Mouse (Mus musculus) embryonic facial prominence, embryonic 11.5 days (tissue): ENCODE results near the gene Trim65. TPM values are rescaled to one million over a fixed set of nuclear protein-coding genes. Genes with fewer than 3 reads are reported as not detected.

ENCODE experiments used
- ATAC-seq: fragments of 200-750 bp; cut with Nextera tagmentation; replicated peaks from 2 replicates; pipeline ENCODE4 v1.8.0; 2017; ENCODE audit warnings: low read depth; ENCODE audit not compliant: insufficient number of reproducible peaks, low FRiP score, low TSS enrichment
- DNase-seq: peaks from one replicate; pipeline ENCODE4 v3.0.0-alpha.2; 2015; ENCODE audit warnings: low spot score
- H3K27ac ChIP-seq: fragments of 300-500 bp; sonication (generic); replicated peaks from 2 replicates; pipeline ENCODE4 v1.5.1; 2014; ENCODE audit warnings: mild to moderate bottlenecking, low read depth, low read length, control low read depth
- H3K27me3 ChIP-seq: fragments of 300-500 bp; sonication (generic); 2 replicates; pipeline ENCODE4 v1.6.1; 2014; ENCODE audit warnings: mild to moderate bottlenecking, low read length, moderate library complexity, mixed read lengths; ENCODE audit not compliant: control insufficient read depth, insufficient read depth
- H3K36me3 ChIP-seq: fragments of 300-500 bp; sonication (generic); replicated peaks from 2 replicates; pipeline ENCODE4 v1.6.1; 2014; ENCODE audit warnings: low read depth, mild to moderate bottlenecking, low read length, moderate library complexity, mixed read lengths; ENCODE audit not compliant: control insufficient read depth, insufficient read depth
- H3K4me1 ChIP-seq: fragments of 300-500 bp; sonication (generic); 2 replicates; pipeline ENCODE4 v1.6.1; 2014; ENCODE audit warnings: low read length, mixed read lengths; ENCODE audit not compliant: control insufficient read depth, insufficient read depth
- H3K4me2 ChIP-seq: fragments of 300-500 bp; sonication (generic); 2 replicates; pipeline ENCODE4 v1.6.1; 2014; ENCODE audit warnings: low read depth, mild to moderate bottlenecking, control low read depth, low read length, moderate library complexity
- H3K4me3 ChIP-seq: fragments of 300-500 bp; sonication (generic); 2 replicates; pipeline ENCODE4 v1.5.1; 2014; ENCODE audit warnings: low read depth, low read length, control low read depth
- H3K9ac ChIP-seq: fragments of 300-500 bp; sonication (generic); replicated peaks from 2 replicates; pipeline ENCODE4 v1.6.1; 2014; ENCODE audit warnings: mild to moderate bottlenecking, control low read depth, low read length
- H3K9me3 ChIP-seq: fragments of 300-500 bp; sonication (generic); replicated peaks from 2 replicates; pipeline ENCODE4 v1.6.1; 2016; ENCODE audit warnings: mild to moderate bottlenecking, low read length, inconsistent platforms, mixed read lengths; ENCODE audit not compliant: control insufficient read depth
- WGBS: fragments of 180-500 bp; shearing (Covaris S2); extraction: QIAGEN DNeasy Blood & Tissue Kit; methylation state at CpG from one replicate; pipeline ENCODE4 v1.1.7; 2014; 5-methylcytosine and 5-hydroxymethylcytosine counted together
- polyA plus RNA-seq: library from polyadenylated mRNA; unstranded; fragments of >200 nt; fragmentation: Nextera tagmentation; extraction: Ambion mirVana; gene quantifications from 2 replicates; pipeline ENCODE4 v1.2.1, GENCODE M21; 2014

Trim65 gene
- polyA plus RNA-seq, 1 experiment from 2014 or later, result 1.8 TPM

DNA sequence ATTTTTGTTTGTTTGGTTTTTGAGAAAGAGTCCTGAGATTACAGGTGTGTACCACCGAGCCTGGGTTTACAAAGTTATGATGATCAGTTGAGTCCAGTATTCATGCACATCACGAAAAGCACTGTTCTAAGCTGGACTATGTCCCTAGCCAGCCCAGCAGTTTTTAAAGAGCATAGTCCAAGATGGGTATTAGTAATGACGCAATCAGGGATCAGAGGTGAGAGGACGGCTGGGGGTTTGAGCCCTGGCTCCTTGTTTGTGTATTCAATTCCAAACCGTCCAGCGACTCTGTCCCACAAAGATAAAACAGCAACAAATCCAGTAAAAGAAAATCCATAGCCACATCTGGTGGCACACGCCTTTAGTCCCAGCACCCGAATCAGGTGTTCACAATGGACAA, 42.7 kb downstream of the Trim65 start:
- H3K4me1 ChIP-seq, result no peaks in the 10 kb centered on the region
- no peaks in the 10 kb centered on the region; the same call in 1 of the 2 replicates for H3K36me3 ChIP-seq
- no peak for DNase-seq
- H3K9me3 ChIP-seq, result no peaks in the 10 kb centered on the region
- 80% methylated on average over 8 of the region's 8 CpGs for WGBS
- no peak overlapping the region for H3K4me3 ChIP-seq
- no peak for ATAC-seq
- H3K27me3 ChIP-seq, result no peaks in the 10 kb centered on the region
- no peak overlapping the region; the same call in 1 of the 2 replicates for H3K4me2 ChIP-seq
- no peak overlapping the region for H3K9ac ChIP-seq
- no peak overlapping the region for H3K27ac ChIP-seq

GRCm38 (mm10) chr11:116087194-116088130, 43.5 kb downstream of the Trim65 start:
- Histone ChIP-seq H3K4me3 (peak overlapping the region; percentile 34), H3K27me3 (no peaks in the 10 kb centered on the region), H3K4me2 (peak overlapping the region; percentile 55), H3K9me3 (no peaks in the 10 kb centered on the region), H3K9ac (peak overlapping the region; percentile 43; the same call in 1 of the 2 replicates), H3K27ac (no peak overlapping the region), H3K36me3 (no peaks in the 10 kb centered on the region; the same call in 1 of the 2 replicates), H3K4me1 (no peaks in the 10 kb centered on the region)
- peak; percentile 73 for ATAC-seq
- 3% methylated on average over 31 of the region's 31 CpGs for WGBS
- DNase-seq, result peak; percentile 85

- Histone ChIP-seq H3K4me1 (no peaks in the 10 kb centered on the region), H3K9me3 (no peaks in the 10 kb centered on the region), H3K27me3 (no peaks in the 10 kb centered on the region), H3K4me3 (peak within 1 kb of the TSS; percentile 41), H3K27ac (no peak within 1 kb of the TSS; the same call in 1 of the 2 replicates), H3K9ac (peak within 1 kb of the TSS; percentile 43), H3K4me2 (peak within 1 kb of the TSS; percentile 55), H3K36me3 (no peaks in the 10 kb centered on the region; the same call in 1 of the 2 replicates)
- ATAC-seq, result peak; percentile 95
- DNase-seq, result peak; percentile 99
- WGBS, result 4% methylated on average over 35 of the region's 43 CpGs
Observed at GRCm38 (mm10) chr11:116086258-116087193, 44.4 kb downstream of the Trim65 start, which contains the start of gene Wbp2. TSS of gene Wbp2 (minus strand) at chr11:116086995.

DNA sequence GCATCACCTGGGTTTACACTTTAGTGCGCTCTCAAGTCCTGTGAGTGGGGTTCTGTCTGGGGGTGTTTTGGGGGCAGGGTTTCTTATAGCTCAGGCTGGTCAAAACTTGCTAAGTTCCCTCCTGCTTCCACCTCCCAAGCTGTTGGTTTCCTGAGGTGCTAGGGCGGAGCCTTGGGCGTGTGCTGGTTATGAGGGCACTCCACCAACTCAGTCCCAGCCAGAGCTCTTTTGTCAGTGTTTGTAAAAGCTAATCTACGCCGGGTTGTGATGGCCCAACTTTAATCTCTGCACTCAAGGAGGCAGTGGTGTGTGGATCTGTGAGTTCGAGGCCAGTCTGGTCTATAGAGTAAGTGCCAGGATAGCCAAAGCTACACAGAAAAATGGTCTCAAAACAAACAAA, 46.8 kb downstream of the Trim65 start:
- no peaks in the 10 kb centered on the region; the same call in none of the 2 replicates for H3K36me3 ChIP-seq
- DNase-seq (no peak), ATAC-seq (no peak)

GRCm38 (mm10) chr11:116083096-116083672, 47.7 kb downstream of the Trim65 start:
- Histone ChIP-seq H3K4me2 (no peak overlapping the region), H3K27me3 (no peaks in the 10 kb centered on the region), H3K4me1 (no peaks in the 10 kb centered on the region), H3K27ac (no peak overlapping the region), H3K4me3 (no peak overlapping the region), H3K9me3 (no peaks in the 10 kb centered on the region), H3K36me3 (no peaks in the 10 kb centered on the region; the same call in none of the 2 replicates), H3K9ac (no peak overlapping the region; the same call in 1 of the 2 replicates)
- DNase-seq (no peak), ATAC-seq (no peak)
- WGBS, result 86% methylated on average over 14 of the region's 14 CpGs

More for the DNA sequence above, 46.8 kb downstream of the Trim65 start:
- H3K27me3 ChIP-seq, result no peaks in the 10 kb centered on the region
- 89% methylated on average over 6 of the region's 6 CpGs for WGBS
- H3K9ac ChIP-seq, result no peak overlapping the region
- no peak overlapping the region for H3K27ac ChIP-seq
- no peaks in the 10 kb centered on the region for H3K4me1 ChIP-seq
- H3K4me3 ChIP-seq, result no peak overlapping the region
- no peaks in the 10 kb centered on the region for H3K9me3 ChIP-seq
- no peak overlapping the region for H3K4me2 ChIP-seq

DNA sequence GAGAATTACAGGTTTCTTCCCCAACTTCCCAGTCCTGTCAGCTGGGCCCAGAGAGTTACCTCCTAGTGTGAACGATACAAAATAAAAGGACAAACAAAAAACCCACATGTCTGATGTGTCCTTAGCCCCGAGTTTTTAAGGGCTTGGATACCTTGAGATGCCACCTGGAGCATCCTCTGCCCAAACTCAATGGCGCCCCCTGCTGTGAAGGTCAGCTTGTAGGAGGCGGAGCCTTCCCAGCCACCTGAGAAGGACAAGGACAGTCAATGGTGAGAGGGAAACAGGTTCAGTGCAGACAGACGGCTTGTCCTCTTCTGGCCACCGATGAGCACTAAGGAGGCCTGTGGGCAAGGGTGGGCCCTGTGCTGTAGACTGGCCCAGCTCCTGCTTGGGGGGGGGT, 49.8 kb downstream of the Trim65 start:
- ATAC-seq, result no peak
- H3K4me2 ChIP-seq, result no peak overlapping the region
- no peaks in the 10 kb centered on the region for H3K9me3 ChIP-seq
- H3K36me3 ChIP-seq, result no peaks in the 10 kb centered on the region; the same call in none of the 2 replicates
- 75% methylated on average over 6 of the region's 6 CpGs for WGBS
- no peak for DNase-seq
- no peaks in the 10 kb centered on the region for H3K27me3 ChIP-seq
- H3K9ac ChIP-seq, result no peak overlapping the region
- H3K4me3 ChIP-seq, result no peak overlapping the region
- H3K27ac ChIP-seq, result no peak overlapping the region
- H3K4me1 ChIP-seq, result no peaks in the 10 kb centered on the region

DNA sequence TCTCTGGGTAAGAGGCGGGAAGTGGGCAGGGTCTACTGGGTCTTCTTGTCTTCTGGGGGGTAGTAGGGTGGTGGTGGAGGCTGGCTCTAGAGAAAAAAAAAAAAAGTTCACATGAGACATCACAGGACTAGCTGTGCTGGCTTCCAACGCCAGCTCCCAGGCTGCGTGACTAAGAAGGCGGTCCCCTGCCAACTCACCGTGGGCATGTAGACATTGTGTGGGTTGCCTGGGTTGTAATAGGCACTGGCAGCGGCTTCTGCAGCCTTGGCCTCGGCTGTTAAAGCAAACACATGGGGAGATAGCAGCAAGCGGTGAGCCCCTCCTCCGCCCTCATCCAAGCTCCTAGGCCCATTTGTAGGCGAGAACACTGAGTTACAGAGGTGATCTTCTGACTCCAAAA, 51.4 kb downstream of the Trim65 start:
- DNase-seq (no peak), ATAC-seq (no peak)
- Histone ChIP-seq H3K27me3 (no peaks in the 10 kb centered on the region), H3K27ac (no peak overlapping the region), H3K36me3 (no peaks in the 10 kb centered on the region; the same call in none of the 2 replicates), H3K4me3 (no peak overlapping the region), H3K9ac (no peak overlapping the region), H3K4me2 (no peak overlapping the region), H3K9me3 (no peaks in the 10 kb centered on the region), H3K4me1 (no peaks in the 10 kb centered on the region)
- WGBS, result 77% methylated on average over 10 of the region's 10 CpGs
